Mouse (Mus musculus) forebrain, embryonic 10.5 days (tissue): ENCODE results near the gene Mia. TPM values are rescaled to one million over a fixed set of nuclear protein-coding genes. Genes with fewer than 3 reads are reported as not detected.

ENCODE experiments used
- DNase-seq: peaks from one replicate; pipeline ENCODE4 v3.0.0-alpha.2; 2017; ENCODE audit warnings: low spot score; ENCODE audit errors: extremely low spot score
- H3K27ac ChIP-seq: fragments of 300-500 bp; sonication (generic); 2 replicates; pipeline ENCODE4 v1.5.1; 2016; ENCODE audit warnings: mild to moderate bottlenecking
- H3K27me3 ChIP-seq: fragments of 300-500 bp; sonication (generic); 2 replicates; pipeline ENCODE4 v1.6.1; 2016; ENCODE audit warnings: mild to moderate bottlenecking; ENCODE audit not compliant: poor library complexity, severe bottlenecking
- H3K36me3 ChIP-seq: fragments of 300-500 bp; sonication (generic); replicated peaks from 2 replicates; pipeline ENCODE4 v1.6.1; 2016; ENCODE audit warnings: mild to moderate bottlenecking, moderate library complexity
- H3K4me1 ChIP-seq: fragments of 300-500 bp; sonication (generic); 2 replicates; pipeline ENCODE4 v1.6.1; 2016
- H3K4me3 ChIP-seq: fragments of 300-500 bp; sonication (generic); 2 replicates; pipeline ENCODE4 v1.5.1; 2016; ENCODE audit warnings: mild to moderate bottlenecking, moderate library complexity
- H3K9me3 ChIP-seq: fragments of 300-500 bp; sonication (generic); 2 replicates; pipeline ENCODE4 v1.6.1; 2016; ENCODE audit warnings: mild to moderate bottlenecking, moderate library complexity
- WGBS: fragments of 180-500 bp; shearing (Covaris S2); methylation state at CpG from one replicate; pipeline ENCODE4 v1.1.7; 2016; 5-methylcytosine and 5-hydroxymethylcytosine counted together
- polyA plus RNA-seq: library from polyadenylated mRNA; unstranded; fragments of >200 nt; fragmentation: Nextera tagmentation; extraction: Ambion mirVana; gene quantifications from 2 replicates; pipeline ENCODE4 v1.2.1, GENCODE M21; 2016

The Mia gene
- polyA plus RNA-seq, 1 experiment from 2014 or later, result 1.7 TPM

DNA sequence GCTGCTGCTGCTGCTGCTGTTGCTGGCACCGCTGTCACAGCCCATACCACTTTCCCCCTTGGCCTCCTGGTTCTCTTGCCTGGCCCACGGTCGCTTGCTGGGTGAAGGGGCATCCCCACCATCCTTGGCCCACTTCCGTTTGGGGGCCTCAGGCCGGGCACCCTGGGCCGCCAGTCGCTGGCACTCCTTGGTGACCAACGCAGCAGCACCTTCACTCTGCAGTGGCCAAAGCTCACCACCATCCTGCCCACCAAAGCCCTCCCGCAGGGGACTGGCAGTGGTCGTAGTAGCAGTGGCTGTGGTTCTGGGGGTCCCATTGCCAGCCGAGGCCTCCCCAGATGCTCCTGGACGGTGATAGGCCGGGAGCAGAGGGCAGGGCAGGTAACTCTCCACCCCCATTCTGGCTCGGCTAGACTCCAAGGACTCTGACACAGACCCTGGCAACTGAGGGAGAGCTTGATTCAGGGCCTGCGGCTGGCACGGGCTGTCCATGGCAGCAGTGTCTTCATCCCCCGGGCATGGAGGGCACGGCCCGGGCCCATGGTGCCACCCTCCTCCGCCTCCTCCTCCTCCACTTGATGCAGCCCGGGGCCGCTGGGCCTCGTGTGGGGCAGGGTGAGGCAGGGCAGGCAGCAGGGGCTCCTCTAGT is 15.8 kb downstream of the Mia start:
- peaks cover 60% of the 10 kb centered on the region for H3K4me1 ChIP-seq
- H3K36me3 ChIP-seq, result peaks cover 54% of the 10 kb centered on the region
- H3K27me3 ChIP-seq, result no peaks in the 10 kb centered on the region
- DNase-seq, result no peak
- peak overlapping the region; percentile 98 for H3K27ac ChIP-seq
- 81% methylated on average over 23 of the region's 23 CpGs for WGBS
- peak overlapping the region; percentile 77 for H3K4me3 ChIP-seq
- no peaks in the 10 kb centered on the region for H3K9me3 ChIP-seq

GRCm38 (mm10) chr7:27164112-27164947 is 16.6 kb downstream of the Mia start:
- Histone ChIP-seq H3K4me3 (peak overlapping the region; percentile 77), H3K27me3 (no peaks in the 10 kb centered on the region), H3K36me3 (peaks cover 62% of the 10 kb centered on the region), H3K27ac (0 out of 2 replicates have a peak overlapping the region, but pooled peaks have one; percentile 0), H3K9me3 (no peaks in the 10 kb centered on the region), H3K4me1 (peaks cover 65% of the 10 kb centered on the region)
- no peak for DNase-seq
- 88% methylated on average over 33 of the region's 33 CpGs for WGBS

DNA sequence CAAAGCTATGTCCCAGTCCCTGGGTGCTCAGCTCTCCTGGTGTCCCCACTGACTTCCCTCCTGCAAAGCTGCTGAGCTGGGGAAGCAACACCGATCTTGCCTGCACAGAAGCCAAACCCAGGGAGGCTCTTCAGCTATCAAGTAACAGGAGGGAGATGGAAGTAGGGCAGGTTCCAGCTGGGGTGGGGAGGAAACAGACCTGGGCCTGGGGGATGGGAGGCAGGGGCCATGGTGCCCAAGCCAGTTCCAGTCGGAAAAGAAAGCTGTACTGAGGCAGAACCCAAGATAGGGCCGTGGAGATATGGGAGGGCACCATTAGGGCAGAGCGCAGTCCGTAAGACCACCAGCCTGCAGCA is 17.5 kb downstream of the Mia start:
- WGBS, result 94% methylated on average over 5 of the region's 5 CpGs
- DNase-seq, result no peak
- no peak overlapping the region for H3K27ac ChIP-seq
- peaks cover 70% of the 10 kb centered on the region for H3K36me3 ChIP-seq
- H3K4me1 ChIP-seq, result peaks cover 65% of the 10 kb centered on the region
- H3K9me3 ChIP-seq, result no peaks in the 10 kb centered on the region
- no peaks in the 10 kb centered on the region for H3K27me3 ChIP-seq
- peak overlapping the region; percentile 77; the same call in 1 of the 2 replicates for H3K4me3 ChIP-seq

GRCm38 (mm10) chr7:27162780-27163449 is 18.0 kb downstream of the Mia start:
- Histone ChIP-seq H3K4me3 (peak overlapping the region; percentile 77; the same call in 1 of the 2 replicates), H3K27me3 (no peaks in the 10 kb centered on the region)

DNA sequence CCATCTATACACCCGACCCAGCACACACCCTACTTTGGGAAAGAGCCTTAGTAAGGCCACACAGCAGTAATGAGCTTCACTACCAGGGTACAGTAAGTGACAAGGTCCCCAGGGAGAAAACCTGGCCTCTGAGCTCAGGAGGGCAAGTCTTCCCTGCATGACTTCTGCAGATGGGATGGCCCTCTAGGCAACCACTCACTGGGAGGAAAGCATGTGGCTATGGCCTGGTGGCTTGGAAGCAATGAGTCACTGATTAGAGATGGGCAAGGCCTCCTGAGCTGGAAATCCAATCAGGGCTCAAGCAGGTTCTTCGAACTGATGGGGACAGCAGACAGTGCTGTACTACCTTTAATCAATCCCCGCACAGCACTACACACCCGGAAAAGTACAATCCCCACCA is 19.2 kb downstream of the Mia start:
- Histone ChIP-seq H3K36me3 (peaks cover 83% of the 10 kb centered on the region), H3K4me3 (no peak overlapping the region), H3K4me1 (peaks cover 55% of the 10 kb centered on the region)

More at GRCm38 (mm10) chr7:27162780-27163449, 18.0 kb downstream of the Mia start:
- DNase-seq, result no peak
- H3K36me3 ChIP-seq, result peaks cover 73% of the 10 kb centered on the region
- peaks cover 65% of the 10 kb centered on the region for H3K4me1 ChIP-seq
- H3K9me3 ChIP-seq, result no peaks in the 10 kb centered on the region
- WGBS, result 86% methylated on average over 5 of the region's 5 CpGs
- no peak overlapping the region for H3K27ac ChIP-seq

DNA sequence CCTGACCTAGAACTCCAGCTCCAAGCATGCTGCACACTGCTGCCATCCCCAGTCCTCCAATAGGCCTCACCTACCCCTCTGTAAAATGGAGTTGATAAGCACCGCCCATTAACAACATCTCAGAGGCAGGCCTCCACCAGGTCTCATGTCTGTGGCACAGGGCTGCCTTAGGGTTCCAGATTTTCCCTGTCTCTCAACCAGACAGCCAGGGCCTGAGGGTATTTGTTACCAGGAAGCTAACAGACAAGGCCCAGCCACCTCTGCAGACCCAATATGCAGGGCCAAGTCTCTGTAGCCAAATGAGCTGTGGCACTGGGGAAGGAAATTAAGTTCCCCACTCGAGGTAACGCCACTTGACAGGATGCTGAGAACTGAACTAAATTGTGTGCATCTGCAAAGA is 20.0 kb downstream of the Mia start:
- Histone ChIP-seq H3K27ac (no peak overlapping the region), H3K27me3 (no peaks in the 10 kb centered on the region), H3K9me3 (no peaks in the 10 kb centered on the region), H3K36me3 (peaks cover 86% of the 10 kb centered on the region), H3K4me1 (peaks cover 55% of the 10 kb centered on the region), H3K4me3 (no peak overlapping the region)
- no peak for DNase-seq
- 92% methylated on average over 3 of the region's 3 CpGs for WGBS

More for the DNA sequence above, 19.2 kb downstream of the Mia start:
- H3K27ac ChIP-seq, result no peak overlapping the region
- WGBS, result 90% methylated on average over 4 of the region's 4 CpGs
- H3K27me3 ChIP-seq, result no peaks in the 10 kb centered on the region
- no peak for DNase-seq
- no peaks in the 10 kb centered on the region for H3K9me3 ChIP-seq

GRCm38 (mm10) chr7:27159882-27160281 is 21.1 kb downstream of the Mia start:
- Histone ChIP-seq H3K36me3 (peaks cover 80% of the 10 kb centered on the region), H3K4me1 (peaks cover 46% of the 10 kb centered on the region), H3K9me3 (no peaks in the 10 kb centered on the region), H3K27ac (no peak overlapping the region), H3K4me3 (no peak overlapping the region), H3K27me3 (no peaks in the 10 kb centered on the region)
- WGBS, result 29% methylated on average over 8 of the region's 8 CpGs
- peak; percentile 81 for DNase-seq

GRCm38 (mm10) chr7:27159256-27159655 is 21.7 kb downstream of the Mia start:
- H3K9me3 ChIP-seq, result no peaks in the 10 kb centered on the region
- no peaks in the 10 kb centered on the region for H3K27me3 ChIP-seq
- no peak overlapping the region for H3K27ac ChIP-seq
- DNase-seq, result no peak
- 94% methylated on average over 6 of the region's 6 CpGs for WGBS
- peaks cover 74% of the 10 kb centered on the region for H3K36me3 ChIP-seq
- no peak overlapping the region for H3K4me3 ChIP-seq
- H3K4me1 ChIP-seq, result peaks cover 40% of the 10 kb centered on the region

- Histone ChIP-seq H3K36me3 (peaks cover 63% of the 10 kb centered on the region), H3K27me3 (no peaks in the 10 kb centered on the region), H3K4me1 (peaks cover 29% of the 10 kb centered on the region), H3K4me3 (no peak overlapping the region), H3K27ac (no peak overlapping the region), H3K9me3 (no peaks in the 10 kb centered on the region)
- no peak for DNase-seq
- WGBS, result 96% methylated on average over 9 of the region's 9 CpGs
These were observed 22.8 kb downstream of the Mia start for GRCm38 (mm10) chr7:27158171-27158570.

DNA sequence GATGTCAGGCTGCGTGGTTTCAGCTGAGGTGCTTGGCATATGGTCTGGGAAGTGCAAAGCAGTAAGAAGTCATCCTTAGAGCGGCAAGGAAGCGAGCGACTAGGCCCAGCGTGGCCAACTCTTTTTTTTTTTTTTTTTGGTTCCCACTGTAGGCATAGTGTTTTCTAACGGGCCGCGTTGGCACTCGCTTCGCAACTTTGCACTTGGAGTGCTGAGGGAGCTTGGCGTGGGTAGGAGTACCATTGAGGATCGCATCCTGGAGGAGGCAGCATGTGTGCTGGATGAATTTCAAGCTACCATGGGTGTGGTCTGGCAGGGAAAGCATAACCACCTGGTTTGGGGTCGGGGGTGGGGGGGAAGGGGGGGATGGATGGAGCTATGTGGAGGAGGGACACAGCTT is 25.0 kb downstream of the Mia start:
- Histone ChIP-seq H3K36me3 (peaks cover 42% of the 10 kb centered on the region), H3K4me1 (peaks cover 13% of the 10 kb centered on the region), H3K27ac (no peak overlapping the region), H3K27me3 (no peaks in the 10 kb centered on the region), H3K9me3 (no peaks in the 10 kb centered on the region), H3K4me3 (no peak overlapping the region)
- 88% methylated on average over 13 of the region's 13 CpGs for WGBS
- DNase-seq, result no peak

DNA sequence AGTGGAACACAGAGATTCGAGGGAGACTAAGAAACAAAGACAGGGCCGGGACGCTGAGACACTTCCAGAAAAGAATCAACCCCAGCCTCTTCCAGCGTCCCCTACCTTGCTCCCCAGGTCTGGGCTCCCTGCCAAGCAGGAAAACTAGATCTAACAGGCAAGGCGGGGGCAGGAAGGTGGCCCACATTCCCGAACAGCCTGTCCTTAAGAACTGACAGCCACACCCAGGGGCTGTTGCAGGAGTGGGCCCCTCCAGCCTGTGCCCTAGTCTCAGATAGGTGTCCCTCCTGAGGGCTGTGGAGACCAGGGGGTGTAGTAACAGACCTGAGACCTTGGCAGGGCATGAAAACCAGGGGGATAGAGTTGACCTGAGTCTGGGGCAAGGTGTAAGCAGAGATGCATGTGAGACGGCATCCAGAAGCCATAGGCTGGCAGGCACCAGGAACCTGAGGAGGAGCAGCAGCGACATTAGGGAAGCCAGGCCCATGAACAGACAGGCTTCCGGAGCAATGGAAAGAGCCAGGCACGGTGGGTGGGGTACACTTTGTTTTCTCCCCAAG is 27.7 kb downstream of the Mia start, which contains the start of gene Cyp2t4:
Gene Cyp2t4 (plus strand): TSS at position 510 of the 560 bp plus-strand sequence.
- Histone ChIP-seq H3K27me3 (no peaks in the 10 kb centered on the region), H3K27ac (no peak within 1 kb of the TSS), H3K4me3 (no peak within 1 kb of the TSS), H3K36me3 (peaks cover 16% of the 10 kb centered on the region), H3K9me3 (0 out of 2 replicates have a peak, but pooled peaks cover 4% of the 10 kb centered on the region), H3K4me1 (no peaks in the 10 kb centered on the region)
- 88% methylated on average over 10 of the region's 10 CpGs for WGBS
- DNase-seq, result no peak

DNA sequence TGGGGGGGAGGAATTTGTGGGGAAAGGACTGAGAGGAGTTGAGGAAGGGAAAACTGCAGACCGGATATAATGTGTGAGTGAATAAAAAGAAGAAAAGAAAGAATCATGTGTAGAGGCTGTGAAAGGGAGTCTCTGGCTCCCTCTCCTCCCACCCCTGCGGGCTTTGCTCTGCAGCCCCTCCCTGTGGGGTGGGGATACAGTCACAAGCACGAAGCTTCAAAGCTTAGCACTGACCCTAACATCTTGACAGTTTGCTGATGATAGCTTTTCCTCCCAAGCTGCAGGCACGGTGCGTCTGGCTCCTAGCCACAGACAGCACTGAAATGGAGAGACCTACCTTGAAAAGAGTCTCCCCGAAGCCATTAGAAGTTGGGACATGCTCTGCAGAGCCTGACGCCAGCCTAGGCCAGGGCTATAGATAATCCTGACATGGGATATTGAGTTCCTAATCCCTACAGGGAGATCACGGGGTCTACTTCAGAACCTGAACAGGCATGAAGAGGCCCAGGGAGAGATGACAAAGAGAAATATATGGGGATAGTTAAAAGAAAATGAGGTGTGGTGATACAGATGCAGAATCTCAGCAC is 44.5 kb downstream of the Mia start:
- no peaks in the 10 kb centered on the region for H3K4me1 ChIP-seq

More for the DNA sequence above, 44.5 kb downstream of the Mia start:
- H3K4me3 ChIP-seq, result no peak overlapping the region
- no peak overlapping the region for H3K27ac ChIP-seq
- no peak for DNase-seq
- peaks cover 12% of the 10 kb centered on the region for H3K9me3 ChIP-seq
- no peaks in the 10 kb centered on the region for H3K27me3 ChIP-seq
- 78% methylated on average over 8 of the region's 8 CpGs for WGBS
- no peaks in the 10 kb centered on the region for H3K36me3 ChIP-seq
